Mouse (Mus musculus) heart, postnatal 36 days (tissue): ENCODE measurements around the gene Mta2. TPM values are rescaled to one million over a fixed set of nuclear protein-coding genes. Genes with fewer than 3 reads are reported as not detected.
"Not testable (repeated sequence)": the region's sequence is repeated elsewhere in the genome, so short reads cannot be mapped to it uniquely, and the experiment has no call there.

ENCODE experiments used
- DNase-seq, 2 experiments: peaks; one replicate each; pipeline ENCODE4 v3.0.0; 2021 to 2022
- intact Hi-C: fragments of 180-260 bp; cut with DNase I; formaldehyde crosslinking; loops from one replicate; pipeline ENCODE4 v1.15.1; 2025
- total RNA-seq, 2 experiments: library from RNA; stranded (reverse); gene quantifications; 2 replicates each; pipeline ENCODE4 v1.2.3; 2021

The Mta2 gene
- total RNA-seq, 2 experiments from 2014 or later, result 33.2 to 38.5 TPM

- no peak for DNase-seq
- intact Hi-C loops, result loop anchor here (2.0 kb wide), 1 partner anchor 22 kb away; no protein-coding TSS in a partner anchor
These were observed 23.4 kb downstream of the Mta2 start for GRCm38 (mm10) chr19:8965075-8965474.

GRCm38 (mm10) chr19:8965771-8966170 is 24.1 kb downstream of the Mta2 start:
- intact Hi-C loops, result loop anchor here (2.0 kb wide), 1 partner anchor 23 kb away; no protein-coding TSS in a partner anchor
- DNase-seq, result no peak

- DNase-seq, result no peak
- intact Hi-C loops, result no loop called here
These were observed 24.5 kb downstream of the Mta2 start for GRCm38 (mm10) chr19:8966198-8966589.

- DNase-seq, result peak; percentile 94 to 95
- intact Hi-C loops, result no loop called here
These were observed 25.1 kb downstream of the Mta2 start, which contains the start of gene Eef1g for GRCm38 (mm10) chr19:8966590-8967372. Gene Eef1g, plus strand, starts transcription at chr19:8967041.

- intact Hi-C loops, result no loop called here
- no peak for DNase-seq
These were observed 25.7 kb downstream of the Mta2 start for GRCm38 (mm10) chr19:8967373-8967743.

GRCm38 (mm10) chr19:8967893-8968292 is 26.2 kb downstream of the Mta2 start:
- intact Hi-C loops, result no loop called here

GRCm38 (mm10) chr19:8972491-8972890 is 30.8 kb downstream of the Mta2 start:
- intact Hi-C loops, DNase-seq: not testable (repeated sequence)

More at GRCm38 (mm10) chr19:8967893-8968292, 26.2 kb downstream of the Mta2 start:
- DNase-seq, result no peak

- intact Hi-C loops, result no loop called here
- DNase-seq, result no peak
These were observed 33.0 kb downstream of the Mta2 start for GRCm38 (mm10) chr19:8974638-8975037.

GRCm38 (mm10) chr19:8975491-8975890 is 33.8 kb downstream of the Mta2 start:
- intact Hi-C loops, result no loop called here
- DNase-seq, result no peak

- DNase-seq, result peak; percentile 64 to 68
- intact Hi-C loops, result loop anchor here (1.0 kb wide), 3 partner anchors 106 to 134 kb away; no protein-coding TSS in a partner anchor
These were observed 34.9 kb downstream of the Mta2 start for GRCm38 (mm10) chr19:8976535-8976934.

- no peak for DNase-seq
These were observed 39.1 kb downstream of the Mta2 start for GRCm38 (mm10) chr19:8980771-8981170.

GRCm38 (mm10) chr19:8981450-8982168 is 39.9 kb downstream of the Mta2 start:
- DNase-seq, result peak in 1 of 2 experiments; percentile 43

More at GRCm38 (mm10) chr19:8980771-8981170, 39.1 kb downstream of the Mta2 start:
- intact Hi-C loops, result no loop called here

GRCm38 (mm10) chr19:8982303-8983149 is 40.9 kb downstream of the Mta2 start:
- DNase-seq, result no peak
- intact Hi-C loops, result no loop called here

More at GRCm38 (mm10) chr19:8981450-8982168, 39.9 kb downstream of the Mta2 start:
- intact Hi-C loops, result no loop called here

- intact Hi-C loops, result no loop called here
- peak; percentile 40 to 49 for DNase-seq
These were observed 41.5 kb downstream of the Mta2 start for GRCm38 (mm10) chr19:8983150-8983650.

GRCm38 (mm10) chr19:8984255-8984868 is 42.7 kb downstream of the Mta2 start:
- intact Hi-C loops, result no loop called here
- peak; percentile 67 to 74 for DNase-seq

GRCm38 (mm10) chr19:8985891-8986290 is 44.2 kb downstream of the Mta2 start:
- DNase-seq, result no peak
- intact Hi-C loops, result no loop called here

- intact Hi-C loops, result no loop called here
- peak; percentile 35 to 52 for DNase-seq
These were observed 46.1 kb downstream of the Mta2 start for GRCm38 (mm10) chr19:8987816-8988215.

GRCm38 (mm10) chr19:8988346-8989065 is 46.8 kb downstream of the Mta2 start:
- DNase-seq, result peak in 1 of 2 experiments; percentile 40
- intact Hi-C loops, result no loop called here

- intact Hi-C loops, result no loop called here
- peak; percentile 88 to 93 for DNase-seq
These were observed 47.4 kb downstream of the Mta2 start, which contains the start of gene Ahnak for GRCm38 (mm10) chr19:8989066-8989566. Gene Ahnak, plus strand, starts transcription at chr19:8989284.
